Mouse (Mus musculus) CH12.LX (cell line): ENCODE measurements at regions not wholly inside any gene's neighbourhood (a gene's known extent, or its start where the extent isn't known, plus 50 kb on each side); places are given as distances from the start of the nearest gene placed in this dataset.

Experiments used
- DNase-seq: peaks from one replicate; pipeline ENCODE4 v3.0.0-alpha.2; 2013; ENCODE audit errors: extremely low read depth
- H3K27ac ChIP-seq: 2 replicates; pipeline ENCODE4 v1.5.1; 2012; ENCODE audit warnings: low read depth, mild to moderate bottlenecking, control low read depth, moderate library complexity; ENCODE audit not compliant: insufficient read depth
- H3K27me3 ChIP-seq: replicated peaks from 2 replicates; pipeline ENCODE3; 2012; ENCODE audit warnings: inconsistent platforms
- H3K36me3 ChIP-seq, 2 experiments: replicated peaks in 1 of 2; 2 replicates each; pipeline versions ENCODE3 to v1.6.1; 2012; ENCODE audit warnings: inconsistent platforms in 1 of 2, low read length in 1 of 2, mild to moderate bottlenecking in 1 of 2, mixed read lengths in 1 of 2, moderate library complexity in 1 of 2; ENCODE audit not compliant: control insufficient read depth in 1 of 2, insufficient read depth in 1 of 2
- H3K4me1 ChIP-seq, 2 experiments: 2 replicates each; pipeline ENCODE4 v1.6.1; 2012; ENCODE audit warnings: inconsistent platforms in 1 of 2, moderate library complexity in 1 of 2; ENCODE audit not compliant: insufficient read depth in 2 of 2, control insufficient read depth in 1 of 2
- H3K4me2 ChIP-seq: 2 replicates; pipeline ENCODE4 v1.6.1; 2012; ENCODE audit warnings: low read depth, mild to moderate bottlenecking, control low read depth; ENCODE audit not compliant: poor library complexity, insufficient read depth, severe bottlenecking
- H3K4me3 ChIP-seq, 3 experiments: fragments of 150-350 bp in 1 of 3; sonication (generic) in 1 of 3; replicated peaks in 1 of 3; 2 replicates each; pipeline versions ENCODE3 to v1.5.1; 2011 to 2012; ENCODE audit warnings: low read depth in 2 of 3, low read length in 2 of 3, mild to moderate bottlenecking in 2 of 3, moderate library complexity in 2 of 3, control low read depth in 1 of 3, improper control_type of control experiment in 1 of 3, inconsistent platforms in 1 of 3, mixed read lengths in 1 of 3; ENCODE audit not compliant: poor library complexity in 1 of 3
- H3K79me2 ChIP-seq: replicated peaks from 2 replicates; pipeline ENCODE4 v1.6.1; 2012; ENCODE audit warnings: mild to moderate bottlenecking, moderate library complexity; ENCODE audit not compliant: control insufficient read depth, poor library complexity, insufficient read depth, severe bottlenecking; ENCODE audit errors: extremely low read depth
- H3K9ac ChIP-seq: 2 replicates; pipeline ENCODE4 v1.6.1; 2012; ENCODE audit warnings: low read depth, mild to moderate bottlenecking, control low read depth, moderate library complexity; ENCODE audit not compliant: insufficient read depth
- H3K9me3 ChIP-seq: replicated peaks from 2 replicates; pipeline ENCODE3; 2012; ENCODE audit warnings: low read length, inconsistent platforms, mixed read lengths
- BHLHE40 ChIP-seq: IDR thresholded peaks from 2 replicates; pipeline ENCODE4 v1.6.1; 2011; ENCODE audit warnings: mild to moderate bottlenecking, low read depth, low read length, improper control_type of control experiment
- CHD1 ChIP-seq: IDR thresholded peaks from 2 replicates; pipeline ENCODE4 v1.6.1; 2012; ENCODE audit warnings: low read depth, low read length, improper control_type of control experiment, inconsistent platforms
- ELF1 ChIP-seq: IDR thresholded peaks from 2 replicates; pipeline ENCODE4 v1.6.1; 2014; ENCODE audit warnings: low read depth, mild to moderate bottlenecking, inconsistent platforms, low read length, improper control_type of control experiment
- HCFC1 ChIP-seq: IDR thresholded peaks from 2 replicates; pipeline ENCODE4 v1.6.1; 2012; ENCODE audit warnings: low read depth, mild to moderate bottlenecking, inconsistent platforms, low read length, improper control_type of control experiment
- JUN ChIP-seq: IDR thresholded peaks from 2 replicates; pipeline ENCODE4 v1.6.1; 2011; ENCODE audit warnings: low read depth, mild to moderate bottlenecking, low read length, improper control_type of control experiment, moderate library complexity; ENCODE audit not compliant: insufficient read depth
- JUND ChIP-seq: conservative IDR thresholded peaks from 2 replicates; pipeline ENCODE4 v1.6.1; 2011; ENCODE audit warnings: low read depth, low read length, improper control_type of control experiment
- MAFK ChIP-seq: IDR thresholded peaks from 2 replicates; pipeline ENCODE4 v1.6.1; 2011; ENCODE audit warnings: low read length, improper control_type of control experiment; ENCODE audit not compliant: insufficient replicate concordance
- MAX ChIP-seq: IDR thresholded peaks from 2 replicates; pipeline ENCODE4 v1.6.1; 2011; ENCODE audit warnings: low read length, improper control_type of control experiment
- MAZ ChIP-seq: IDR thresholded peaks from 2 replicates; pipeline ENCODE4 v1.6.1; 2012; ENCODE audit warnings: low read depth, mild to moderate bottlenecking, inconsistent platforms, low read length, improper control_type of control experiment, moderate library complexity
- MEF2A ChIP-seq: IDR thresholded peaks from 2 replicates; pipeline ENCODE4 v1.6.1; 2014; ENCODE audit warnings: low read depth, mild to moderate bottlenecking, inconsistent platforms, low read length, improper control_type of control experiment, borderline replicate concordance
- MXI1 ChIP-seq: IDR thresholded peaks from 2 replicates; pipeline ENCODE4 v1.6.1; 2011; ENCODE audit warnings: mild to moderate bottlenecking, low read depth, low read length, improper control_type of control experiment
- MYC ChIP-seq: IDR thresholded peaks from 2 replicates; pipeline ENCODE4 v1.6.1; 2011; ENCODE audit warnings: low read depth, mild to moderate bottlenecking, improper control_type of control experiment, low read length
- NELFE ChIP-seq: IDR thresholded peaks from 2 replicates; pipeline ENCODE4 v1.6.1; 2011; ENCODE audit warnings: low read depth, low read length, improper control_type of control experiment
- NRF1 ChIP-seq: IDR thresholded peaks from 2 replicates; pipeline ENCODE4 v1.6.1; 2014; ENCODE audit warnings: low read depth, mild to moderate bottlenecking, inconsistent platforms, low read length, improper control_type of control experiment, moderate library complexity
- POLR2AphosphoS2 ChIP-seq: IDR thresholded peaks from 2 replicates; pipeline ENCODE4 v1.6.1; 2011; ENCODE audit warnings: low read depth, low read length, improper control_type of control experiment
- RAD21 ChIP-seq: IDR thresholded peaks from 2 replicates; pipeline ENCODE4 v1.6.1; 2011; ENCODE audit warnings: low read depth, mild to moderate bottlenecking, low read length, improper control_type of control experiment, moderate library complexity
- RCOR1 ChIP-seq: conservative IDR thresholded peaks from 2 replicates; pipeline ENCODE4 v1.6.1; 2012; ENCODE audit warnings: low read depth, mild to moderate bottlenecking, inconsistent platforms, low read length, improper control_type of control experiment
- SIN3A ChIP-seq: IDR thresholded peaks from 2 replicates; pipeline ENCODE4 v1.6.1; 2012; ENCODE audit warnings: low read length, improper control_type of control experiment, inconsistent platforms
- SMC3 ChIP-seq: IDR thresholded peaks from 2 replicates; pipeline ENCODE4 v1.6.1; 2011; ENCODE audit warnings: low read depth, low read length, improper control_type of control experiment
- TBP ChIP-seq: conservative IDR thresholded peaks from 2 replicates; pipeline ENCODE4 v1.6.1; 2011; ENCODE audit warnings: low read depth, low read length, improper control_type of control experiment
- TCF12 ChIP-seq: IDR thresholded peaks from 2 replicates; pipeline ENCODE4 v1.6.1; 2014; ENCODE audit warnings: low read depth, mild to moderate bottlenecking, inconsistent platforms, low read length, improper control_type of control experiment
- UBTF ChIP-seq: IDR thresholded peaks from 2 replicates; pipeline ENCODE4 v1.6.1; 2012; ENCODE audit warnings: low read depth, mild to moderate bottlenecking, inconsistent platforms, low read length, improper control_type of control experiment, moderate library complexity
- ZKSCAN1 ChIP-seq: IDR thresholded peaks from 2 replicates; pipeline ENCODE4 v1.6.1; 2012; ENCODE audit warnings: low read depth, inconsistent platforms, low read length, improper control_type of control experiment, borderline replicate concordance
- ZMIZ1 ChIP-seq: IDR thresholded peaks from 2 replicates; pipeline ENCODE4 v1.6.1; 2012; ENCODE audit warnings: low read depth, mild to moderate bottlenecking, inconsistent platforms, low read length, improper control_type of control experiment
- dilution Hi-C: fragments of 300-500 bp; cut with MboI; formaldehyde crosslinking; loops from 2 replicates; pipeline ENCODE4 v1.14.3; 2020; ENCODE audit warnings: low sequenced_read_pairs; ENCODE audit not compliant: extremely low pct_unique_long_range_greater_than_20kb, extremely low pct_ligation_motif_present
- in situ Hi-C: fragments of 300-500 bp; cut with MboI; formaldehyde crosslinking; loops from 3 replicates; pipeline ENCODE4 v1.14.3; 2019; ENCODE audit warnings: low sequenced_read_pairs, low pct_ligation_motif_present, low pct_unique_long_range_greater_than_20kb, mixed read lengths

DNA sequence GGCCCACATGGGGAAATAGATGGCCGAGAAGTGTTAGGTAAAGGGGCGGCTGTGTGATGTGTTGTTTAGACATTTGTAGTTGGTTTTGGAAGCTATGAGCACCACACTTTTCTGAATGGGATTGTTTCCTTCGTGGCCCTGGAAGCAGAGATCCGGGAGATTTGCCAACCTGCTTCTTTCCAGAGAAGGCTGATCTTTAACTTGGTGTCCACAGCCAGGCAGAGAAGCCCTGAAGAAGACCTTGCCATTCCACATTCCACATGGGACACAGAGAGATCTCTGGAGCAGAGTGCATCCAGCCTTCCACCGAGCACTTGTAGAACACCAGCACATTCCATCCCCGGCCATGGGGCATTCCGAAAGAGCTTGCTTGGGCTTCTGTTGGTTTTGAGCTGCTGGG lies 70.2 kb downstream of the Bod1 start:
- Histone ChIP-seq H3K4me1 (no peaks in the 10 kb centered on the region), H3K4me3 (no peak overlapping the region), H3K27me3 (no peaks in the 10 kb centered on the region), H3K9me3 (no peaks in the 10 kb centered on the region), H3K9ac (no peak overlapping the region), H3K4me2 (no peak overlapping the region), H3K27ac (no peak overlapping the region), H3K79me2 (no peaks in the 10 kb centered on the region), H3K36me3 (no peaks in the 10 kb centered on the region)
- dilution Hi-C loops (no loop called here), in situ Hi-C loops (loop anchor here (25.0 kb wide), 1 partner anchor 914 kb away; no protein-coding TSS in a partner anchor)
- DNase-seq: no peak
- TF ChIP-seq UBTF: no peak
- TF ChIP-seq JUND: no peak
- TF ChIP-seq MYC: no peak
- TF ChIP-seq CHD1: no peak
- no peak for TF ChIP-seq BHLHE40
- TF ChIP-seq TCF12: no peak
- no peak for TF ChIP-seq TBP
- no peak for TF ChIP-seq RAD21
- no peak for TF ChIP-seq POLR2AphosphoS2
- no peak for TF ChIP-seq JUN

DNA sequence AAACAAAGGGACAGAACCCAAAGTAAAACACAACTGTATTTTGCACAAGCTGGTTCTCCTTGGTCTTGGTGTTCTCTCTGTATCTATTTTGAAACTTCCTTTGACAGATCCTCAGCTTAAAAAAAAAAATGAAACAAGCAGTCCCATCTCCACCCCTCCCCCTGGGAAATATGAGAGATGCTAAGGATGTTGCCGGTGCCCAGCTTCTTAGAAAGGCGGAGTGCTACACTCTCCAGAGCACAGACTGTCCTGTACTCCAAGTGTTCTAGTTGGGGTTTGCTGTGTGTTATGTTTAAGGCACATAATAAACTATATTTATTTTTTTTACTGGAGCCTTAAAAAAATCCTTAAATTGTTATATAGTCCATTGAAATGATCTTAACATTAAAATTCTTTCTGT lies 78.1 kb downstream of the Bod1 start:
- no peak for TF ChIP-seq RCOR1
- TF ChIP-seq HCFC1: no peak
- TF ChIP-seq MAFK: no peak
- TF ChIP-seq RAD21: no peak
- no peak for TF ChIP-seq TCF12
- TF ChIP-seq JUND: no peak
- no peak for TF ChIP-seq MEF2A
- H3K36me3 ChIP-seq: no peaks in the 10 kb centered on the region
- H3K4me3 ChIP-seq: no peak overlapping the region
- no peak overlapping the region for H3K27ac ChIP-seq
- no peak overlapping the region for H3K4me2 ChIP-seq
- H3K9ac ChIP-seq: no peak overlapping the region
- H3K27me3 ChIP-seq: peaks cover 7% of the 10 kb centered on the region
- dilution Hi-C loops: no loop called here
- no peaks in the 10 kb centered on the region for H3K79me2 ChIP-seq
- H3K9me3 ChIP-seq: no peaks in the 10 kb centered on the region
- DNase-seq: no peak
- H3K4me1 ChIP-seq: no peaks in the 10 kb centered on the region
- in situ Hi-C loops: no loop called here

DNA sequence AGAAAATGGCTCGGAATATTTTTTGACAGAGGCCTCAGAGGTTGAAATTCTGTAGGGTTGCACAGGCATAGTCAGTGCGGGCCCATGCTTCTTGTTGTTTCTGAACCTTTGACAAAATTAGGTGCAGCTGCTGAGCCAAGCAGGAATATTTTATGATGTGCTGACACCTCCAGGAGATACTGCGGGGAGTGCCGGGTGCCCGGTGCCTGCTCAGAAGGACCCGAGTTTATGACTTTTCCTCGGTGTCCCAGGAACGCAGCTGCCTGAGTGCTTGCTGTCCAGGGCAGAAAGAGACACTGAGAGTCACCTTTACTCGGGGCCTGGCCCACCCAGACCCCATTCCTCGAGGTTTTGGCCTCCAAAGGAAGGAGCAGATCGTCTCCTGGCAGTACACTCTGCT lies 79.6 kb downstream of the Bod1 start:
- no peak for DNase-seq
- H3K27me3 ChIP-seq: peaks cover 7% of the 10 kb centered on the region
- no peak for TF ChIP-seq HCFC1
- TF ChIP-seq ZMIZ1: no peak
- no peak for TF ChIP-seq RCOR1
- no peak for TF ChIP-seq TCF12
- no peak for TF ChIP-seq ELF1
- no peak for TF ChIP-seq JUND
- TF ChIP-seq ZKSCAN1: no peak
- TF ChIP-seq MXI1: no peak
- no peak for TF ChIP-seq SMC3
- TF ChIP-seq MAX: no peak
- no peak for TF ChIP-seq MYC
- no peak for TF ChIP-seq RAD21
- TF ChIP-seq NELFE: no peak
- no peak for TF ChIP-seq JUN
- TF ChIP-seq MEF2A: no peak
- no peak for TF ChIP-seq CHD1
- no peak for TF ChIP-seq NRF1
- TF ChIP-seq MAZ: no peak
- no peak for TF ChIP-seq SIN3A
- TF ChIP-seq, all 38 proteins: peak for 0
- no peak overlapping the region for H3K27ac ChIP-seq
- H3K4me3 ChIP-seq: no peak overlapping the region
- in situ Hi-C loops: no loop called here
- H3K36me3 ChIP-seq: no peaks in the 10 kb centered on the region
- no peaks in the 10 kb centered on the region for H3K9me3 ChIP-seq
- H3K79me2 ChIP-seq: no peaks in the 10 kb centered on the region
- no peak overlapping the region for H3K4me2 ChIP-seq
- dilution Hi-C loops: no loop called here
- no peak overlapping the region for H3K9ac ChIP-seq
- no peaks in the 10 kb centered on the region for H3K4me1 ChIP-seq
